Mouse (Mus musculus) midbrain, embryonic 15.5 days (tissue): Measurements from ENCODE around the gene Sfta2. TPM values are rescaled to one million over a fixed set of nuclear protein-coding genes. Genes with fewer than 3 reads are reported as not detected.

ENCODE experiments used
- ATAC-seq: fragments of 200-750 bp; cut with Nextera tagmentation; replicated peaks from 2 replicates; pipeline ENCODE4 v1.8.0; 2017; ENCODE audit warnings: moderate TSS enrichment
- H3K27ac ChIP-seq: fragments of 300-500 bp; sonication (generic); 2 replicates; pipeline ENCODE4 v1.5.1; 2015; ENCODE audit warnings: mild to moderate bottlenecking, inconsistent platforms
- H3K27me3 ChIP-seq: fragments of 300-500 bp; sonication (generic); replicated peaks from 2 replicates; pipeline ENCODE4 v1.6.1; 2015; ENCODE audit warnings: inconsistent platforms
- H3K36me3 ChIP-seq: fragments of 300-500 bp; sonication (generic); replicated peaks from 2 replicates; pipeline ENCODE4 v1.6.1; 2015; ENCODE audit warnings: inconsistent platforms
- H3K4me1 ChIP-seq: fragments of 300-500 bp; sonication (generic); 2 replicates; pipeline ENCODE4 v1.6.1; 2015; ENCODE audit warnings: inconsistent platforms
- H3K4me2 ChIP-seq: fragments of 300-500 bp; sonication (generic); 2 replicates; pipeline ENCODE4 v1.6.1; 2015; ENCODE audit warnings: inconsistent platforms, mild to moderate bottlenecking, moderate library complexity
- H3K4me3 ChIP-seq: fragments of 300-500 bp; sonication (generic); 2 replicates; pipeline ENCODE4 v1.5.1; 2015; ENCODE audit warnings: mild to moderate bottlenecking, inconsistent platforms
- H3K9ac ChIP-seq: fragments of 300-500 bp; sonication (generic); 2 replicates; pipeline ENCODE4 v1.6.1; 2015; ENCODE audit warnings: mild to moderate bottlenecking, inconsistent platforms
- H3K9me3 ChIP-seq: fragments of 300-500 bp; sonication (generic); 2 replicates; pipeline ENCODE4 v1.6.1; 2016; ENCODE audit warnings: inconsistent platforms
- WGBS: fragments of 180-500 bp; shearing (Covaris S2); methylation state at CpG from one replicate; pipeline ENCODE4 v1.1.7; 2015; ENCODE audit warnings: mixed read lengths; 5-methylcytosine and 5-hydroxymethylcytosine counted together
- polyA plus RNA-seq: library from polyadenylated mRNA; unstranded; fragments of >200 nt; fragmentation: Nextera tagmentation; extraction: Ambion mirVana; gene quantifications from 2 replicates; pipeline ENCODE4 v1.2.1, GENCODE M21; 2015

The Sfta2 gene
- polyA plus RNA-seq, 1 experiment from 2014 or later, result not detected

- ATAC-seq, result no peak
- Histone ChIP-seq H3K27me3 (no peaks in the 10 kb centered on the region; the same call in 1 of the 2 replicates), H3K4me3 (no peak overlapping the region), H3K9ac (no peak overlapping the region), H3K4me1 (no peaks in the 10 kb centered on the region), H3K4me2 (no peak overlapping the region), H3K9me3 (no peaks in the 10 kb centered on the region), H3K36me3 (no peaks in the 10 kb centered on the region), H3K27ac (no peak overlapping the region)
- WGBS, result 94% methylated on average over 3 of the region's 3 CpGs
These were observed 4.0 kb upstream of the Sfta2 start for GRCm38 (mm10) chr17:35597399-35597798.

DNA sequence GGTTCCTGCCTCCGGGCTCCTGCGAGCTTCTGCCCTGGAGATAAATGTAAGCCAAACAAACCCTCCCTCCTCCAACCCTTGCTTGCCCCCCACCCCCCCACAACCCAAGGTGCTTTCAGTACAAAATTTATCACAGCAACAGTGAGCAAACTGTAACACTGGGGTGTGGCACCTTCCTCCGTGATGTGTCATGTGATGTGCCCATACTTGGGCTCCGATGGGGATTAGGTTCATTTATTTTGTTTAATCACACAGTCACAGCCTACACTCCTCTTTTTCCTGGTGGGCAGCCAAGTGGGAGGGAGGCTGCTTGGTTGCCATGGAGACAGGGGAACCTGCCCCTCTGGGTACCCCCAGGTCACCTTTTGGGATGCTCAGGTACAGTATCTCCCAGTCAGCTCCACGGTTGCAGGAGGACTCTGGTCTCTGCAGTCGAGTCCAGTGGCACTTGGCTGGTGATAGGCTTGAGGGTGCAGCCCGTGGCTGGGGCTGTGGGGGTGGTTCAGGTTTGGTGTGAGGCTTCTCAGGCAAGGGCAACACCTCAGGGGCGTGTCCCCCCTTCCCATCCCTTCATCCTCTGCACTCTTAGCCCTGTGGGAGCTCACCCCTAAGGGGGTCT lies 496 bp downstream of the Sfta2 start:
- Histone ChIP-seq H3K4me3 (no peak overlapping the region), H3K27me3 (no peaks in the 10 kb centered on the region), H3K9me3 (no peaks in the 10 kb centered on the region), H3K9ac (no peak overlapping the region), H3K27ac (no peak overlapping the region), H3K36me3 (no peaks in the 10 kb centered on the region), H3K4me1 (no peaks in the 10 kb centered on the region), H3K4me2 (no peak overlapping the region)
- 54% methylated on average over 8 of the region's 8 CpGs for WGBS
- ATAC-seq, result no peak

GRCm38 (mm10) chr17:35617127-35617526 lies 15.8 kb downstream of the Sfta2 start:
- Histone ChIP-seq H3K27ac (no peak overlapping the region), H3K27me3 (no peaks in the 10 kb centered on the region), H3K4me2 (no peak overlapping the region), H3K36me3 (no peaks in the 10 kb centered on the region), H3K9ac (no peak overlapping the region), H3K9me3 (no peaks in the 10 kb centered on the region), H3K4me1 (no peaks in the 10 kb centered on the region), H3K4me3 (no peak overlapping the region)
- 78% methylated on average over 4 of the region's 4 CpGs for WGBS
- no peak for ATAC-seq

DNA sequence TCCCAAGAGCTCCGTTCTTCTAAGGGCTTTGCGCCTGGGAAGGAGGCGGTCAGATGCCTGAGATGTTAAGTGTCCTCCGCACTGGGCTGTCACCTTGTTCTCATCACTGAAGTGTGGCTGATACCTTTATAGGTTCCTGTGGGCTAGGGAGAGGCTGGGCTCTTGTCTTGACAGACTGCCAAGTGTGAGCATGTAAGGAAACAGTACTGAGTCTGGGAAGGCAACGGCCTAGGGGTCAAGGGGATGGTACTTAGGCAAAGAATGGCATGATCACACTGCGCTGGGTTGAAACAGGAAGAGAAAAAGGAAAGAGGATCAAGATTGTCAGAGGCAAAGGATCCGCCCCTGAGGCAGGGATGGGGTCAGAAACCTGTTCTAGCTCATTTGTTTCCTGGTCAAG lies 25.2 kb downstream of the Sfta2 start, which contains the start of gene Gm9573:
Gene Gm9573, minus strand, starts transcription at position 101 of the 400 bp plus-strand sequence.
- no peaks in the 10 kb centered on the region for H3K4me1 ChIP-seq
- ATAC-seq, result no peak
- WGBS, result 86% methylated on average over 7 of the region's 7 CpGs
- no peak within 1 kb of the TSS for H3K27ac ChIP-seq
- no peak within 1 kb of the TSS for H3K9ac ChIP-seq
- no peaks in the 10 kb centered on the region for H3K9me3 ChIP-seq
- H3K27me3 ChIP-seq, result no peaks in the 10 kb centered on the region
- no peak within 1 kb of the TSS for H3K4me2 ChIP-seq
- no peaks in the 10 kb centered on the region for H3K36me3 ChIP-seq
- no peak within 1 kb of the TSS for H3K4me3 ChIP-seq

DNA sequence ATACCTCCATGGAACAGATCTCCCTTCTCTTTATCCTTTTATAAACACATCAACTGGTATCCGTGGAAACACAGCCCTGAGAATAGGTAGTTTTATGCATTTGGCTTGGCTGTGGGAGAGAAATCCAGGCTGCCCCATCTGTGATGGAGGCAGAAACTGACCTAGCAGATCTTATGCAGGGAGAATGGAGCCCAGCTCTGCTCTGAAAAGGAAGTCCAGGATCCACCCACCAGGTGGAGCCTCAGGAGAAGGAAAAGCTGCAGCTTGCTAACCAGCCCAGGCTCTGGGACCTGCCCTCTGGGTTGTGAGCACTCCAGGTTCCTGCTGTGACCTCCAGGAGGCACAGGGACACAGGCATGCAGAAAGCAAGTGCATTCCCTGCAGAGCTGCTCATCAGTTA lies 32.6 kb downstream of the Sfta2 start:
- ATAC-seq, result 0 out of 2 replicates have a peak, but pooled peaks have one; percentile 34
- no peaks in the 10 kb centered on the region for H3K9me3 ChIP-seq

DNA sequence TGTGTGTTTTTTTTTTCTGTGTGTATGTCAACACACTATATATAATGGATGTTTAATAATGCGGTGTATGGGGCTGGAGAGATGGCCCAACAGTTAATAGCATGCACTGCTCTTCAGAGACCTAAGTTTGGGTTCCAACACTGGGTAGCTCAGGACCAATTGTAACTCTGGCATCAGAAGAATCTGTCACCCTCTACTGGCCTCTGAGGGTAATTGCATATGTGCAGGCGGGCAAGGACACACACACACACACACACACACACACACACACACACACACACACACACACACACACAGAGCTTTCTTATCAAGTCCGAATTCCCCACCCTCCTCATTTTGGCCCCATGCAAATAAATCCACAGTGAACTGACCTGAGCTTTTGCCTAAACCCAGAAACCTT lies 33.9 kb downstream of the Sfta2 start:
- H3K4me1 ChIP-seq, result no peaks in the 10 kb centered on the region
- H3K4me3 ChIP-seq, result no peak overlapping the region
- no peaks in the 10 kb centered on the region for H3K36me3 ChIP-seq
- H3K9me3 ChIP-seq, result no peaks in the 10 kb centered on the region
- no peak overlapping the region for H3K27ac ChIP-seq
- WGBS, result 87% methylated on average over 3 of the region's 3 CpGs
- ATAC-seq, result no peak
- H3K27me3 ChIP-seq, result peaks cover 8% of the 10 kb centered on the region
- H3K4me2 ChIP-seq, result no peak overlapping the region
- no peak overlapping the region for H3K9ac ChIP-seq

More for the DNA sequence above, 32.6 kb downstream of the Sfta2 start:
- Histone ChIP-seq H3K4me3 (no peak overlapping the region), H3K27me3 (peaks cover 8% of the 10 kb centered on the region), H3K36me3 (no peaks in the 10 kb centered on the region), H3K4me2 (no peak overlapping the region), H3K4me1 (no peaks in the 10 kb centered on the region), H3K9ac (no peak overlapping the region), H3K27ac (no peak overlapping the region)
- 14% methylated on average over 1 of the region's 1 CpGs for WGBS

DNA sequence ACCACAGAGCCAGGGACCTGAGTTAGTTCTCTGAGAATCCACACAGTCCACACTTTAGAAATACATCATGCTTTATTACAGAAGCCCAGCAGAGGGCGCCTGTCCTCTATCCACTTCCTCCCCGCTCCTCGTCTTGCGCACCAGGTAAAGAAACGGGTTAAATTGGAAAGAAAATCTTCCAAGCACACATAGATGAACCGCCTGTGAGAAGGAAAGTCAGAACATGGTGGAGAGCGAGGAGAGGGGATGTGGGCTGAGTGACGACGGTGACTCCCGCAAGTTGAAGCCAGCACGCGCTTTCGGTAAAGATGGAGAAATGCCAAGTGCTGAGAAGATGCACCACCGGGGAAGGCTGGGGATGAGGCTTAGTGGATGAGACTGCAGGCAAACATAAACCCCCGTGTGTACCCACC lies 34.4 kb downstream of the Sfta2 start:
- peak overlapping the region; percentile 46 for H3K9ac ChIP-seq
- peak overlapping the region; percentile 63 for H3K27ac ChIP-seq

GRCm38 (mm10) chr17:35636363-35636762 lies 35.0 kb downstream of the Sfta2 start:
- peaks cover 8% of the 10 kb centered on the region for H3K27me3 ChIP-seq
- no peaks in the 10 kb centered on the region for H3K9me3 ChIP-seq
- ATAC-seq, result no peak; the same call in 1 of the 2 replicates
- H3K4me3 ChIP-seq, result no peak overlapping the region
- H3K36me3 ChIP-seq, result no peaks in the 10 kb centered on the region
- no peaks in the 10 kb centered on the region for H3K4me1 ChIP-seq
- no peak overlapping the region for H3K9ac ChIP-seq
- H3K27ac ChIP-seq, result no peak overlapping the region
- H3K4me2 ChIP-seq, result peak overlapping the region; percentile 74; the same call in 1 of the 2 replicates
- 39% methylated on average over 5 of the region's 5 CpGs for WGBS

More for the DNA sequence above, 34.4 kb downstream of the Sfta2 start:
- Histone ChIP-seq H3K9me3 (no peaks in the 10 kb centered on the region), H3K4me3 (peak overlapping the region; percentile 43), H3K4me1 (no peaks in the 10 kb centered on the region), H3K36me3 (no peaks in the 10 kb centered on the region), H3K27me3 (peaks cover 8% of the 10 kb centered on the region), H3K4me2 (peak overlapping the region; percentile 74)
- under 1% methylated on average over 15 of the region's 15 CpGs for WGBS
- peak; percentile 81 for ATAC-seq

- WGBS, result 27% methylated on average over 14 of the region's 14 CpGs
These were observed 37.3 kb downstream of the Sfta2 start for GRCm38 (mm10) chr17:35638475-35639190.

GRCm38 (mm10) chr17:35639352-35639751 lies 38.0 kb downstream of the Sfta2 start:
- Histone ChIP-seq H3K27ac (no peak overlapping the region), H3K36me3 (no peaks in the 10 kb centered on the region), H3K9ac (no peak overlapping the region), H3K9me3 (no peaks in the 10 kb centered on the region), H3K4me2 (no peak overlapping the region), H3K4me1 (no peaks in the 10 kb centered on the region), H3K27me3 (peaks cover 8% of the 10 kb centered on the region), H3K4me3 (no peak overlapping the region)
- ATAC-seq, result no peak
- 88% methylated on average over 6 of the region's 6 CpGs for WGBS

More at GRCm38 (mm10) chr17:35638475-35639190, 37.3 kb downstream of the Sfta2 start:
- Histone ChIP-seq H3K9me3 (no peaks in the 10 kb centered on the region), H3K27ac (no peak overlapping the region), H3K4me1 (no peaks in the 10 kb centered on the region), H3K4me2 (peak overlapping the region; percentile 30), H3K36me3 (no peaks in the 10 kb centered on the region), H3K4me3 (no peak overlapping the region), H3K27me3 (peaks cover 8% of the 10 kb centered on the region), H3K9ac (no peak overlapping the region)
- peak; percentile 82 for ATAC-seq

DNA sequence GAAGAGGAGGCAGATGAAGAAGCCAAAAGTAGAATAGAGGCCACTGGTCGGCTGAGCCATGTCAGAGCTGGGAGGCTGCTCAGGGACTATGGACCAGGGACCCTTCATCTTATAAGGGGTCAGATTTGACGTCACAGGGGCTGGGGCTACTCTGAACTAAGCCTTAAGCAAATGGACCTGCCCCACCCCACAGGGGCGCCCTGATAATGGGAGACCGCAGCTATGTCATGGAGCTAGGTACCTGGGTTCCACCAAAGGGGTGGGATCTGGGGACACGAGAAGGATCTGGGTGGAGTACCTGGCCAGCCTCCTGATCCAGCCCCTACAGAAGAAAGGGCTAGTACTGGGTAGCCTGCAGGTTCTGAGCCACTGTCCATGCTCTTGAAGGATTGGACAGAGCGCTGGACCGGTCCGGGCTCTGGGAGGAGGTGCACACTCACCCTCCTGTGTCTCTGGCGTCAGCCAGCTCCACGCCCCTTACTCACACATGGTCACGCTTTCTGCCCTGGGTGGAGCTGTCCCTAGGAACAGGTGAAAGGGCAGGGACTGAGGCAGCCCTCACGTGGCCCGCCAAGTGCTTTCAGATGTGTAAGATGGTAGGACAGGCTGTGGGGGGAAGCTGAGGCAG lies 42.4 kb downstream of the Sfta2 start, which contains the start of gene Mucl3:
Gene Mucl3, minus strand, starts transcription at position 87 of the 628 bp plus-strand sequence.
- H3K9me3 ChIP-seq, result no peaks in the 10 kb centered on the region
- WGBS, result 70% methylated on average over 13 of the region's 13 CpGs
- H3K27me3 ChIP-seq, result no peaks in the 10 kb centered on the region
- H3K27ac ChIP-seq, result no peak within 1 kb of the TSS
- no peak within 1 kb of the TSS for H3K4me3 ChIP-seq
- no peaks in the 10 kb centered on the region for H3K36me3 ChIP-seq
- no peak within 1 kb of the TSS for H3K9ac ChIP-seq
- no peak within 1 kb of the TSS for H3K4me2 ChIP-seq
- H3K4me1 ChIP-seq, result no peaks in the 10 kb centered on the region
- ATAC-seq, result no peak

GRCm38 (mm10) chr17:35649429-35649828 lies 48.1 kb downstream of the Sfta2 start:
- Histone ChIP-seq H3K9ac (no peak overlapping the region), H3K4me2 (no peak overlapping the region), H3K4me1 (no peaks in the 10 kb centered on the region), H3K9me3 (no peaks in the 10 kb centered on the region), H3K27me3 (no peaks in the 10 kb centered on the region), H3K36me3 (no peaks in the 10 kb centered on the region), H3K27ac (no peak overlapping the region), H3K4me3 (no peak overlapping the region)
- no peak for ATAC-seq
- 71% methylated on average over 2 of the region's 2 CpGs for WGBS
